Mouse (Mus musculus) spleen, adult 2 months (tissue): ENCODE results near the gene Ptgfrn. TPM values are rescaled to one million over a fixed set of nuclear protein-coding genes. Genes with fewer than 3 reads are reported as not detected.

Experiments
- DNase-seq, 2 experiments: peaks; one replicate each; pipeline versions ENCODE4 v3.0.0 to v3.0.0-alpha.2; 2012 to 2021; ENCODE audit warnings: low spot score in 2 of 2, low read depth in 1 of 2
- H3K27ac ChIP-seq: fragments of 200-500 bp; 2 replicates; pipeline ENCODE4 v1.5.1; 2012; ENCODE audit warnings: low read length, inconsistent platforms; ENCODE audit not compliant: insufficient read depth
- H3K27me3 ChIP-seq: fragments of 200-500 bp; 2 replicates; pipeline ENCODE4 v1.6.1; 2012; ENCODE audit warnings: mild to moderate bottlenecking, moderate library complexity, low read length, inconsistent platforms; ENCODE audit not compliant: control insufficient read depth, insufficient read depth
- H3K36me3 ChIP-seq: fragments of 200-500 bp; 2 replicates; pipeline ENCODE4 v1.6.1; 2012; ENCODE audit warnings: mild to moderate bottlenecking, low read length, inconsistent platforms; ENCODE audit not compliant: control insufficient read depth, insufficient read depth
- H3K4me1 ChIP-seq: fragments of 200-500 bp; 2 replicates; pipeline ENCODE4 v1.6.1; 2011; ENCODE audit warnings: inconsistent platforms; ENCODE audit not compliant: control insufficient read depth, insufficient read depth, insufficient read length
- H3K4me3 ChIP-seq: fragments of 200-500 bp; 2 replicates; pipeline ENCODE4 v1.5.1; 2011; ENCODE audit warnings: mild to moderate bottlenecking, inconsistent platforms; ENCODE audit not compliant: insufficient read depth, insufficient read length; ENCODE audit errors: extremely low read depth
- CTCF ChIP-seq: fragments of 200-500 bp; IDR thresholded peaks from 2 replicates; pipeline ENCODE4 v1.5.1; 2011; ENCODE audit warnings: mild to moderate bottlenecking, inconsistent platforms; ENCODE audit not compliant: insufficient read depth, insufficient read length, insufficient replicate concordance; ENCODE audit errors: extremely low read depth
- POLR2A ChIP-seq: fragments of 200-500 bp; IDR thresholded peaks from 2 replicates; pipeline ENCODE4 v1.6.1; 2011; ENCODE audit warnings: low read depth, low read length, inconsistent platforms
- WGBS: fragments of 180-500 bp; shearing (Covaris S2); methylation state at CpG from one replicate; pipeline ENCODE4 v1.1.7; 2018; 5-methylcytosine and 5-hydroxymethylcytosine counted together
- polyA plus RNA-seq: library from polyadenylated mRNA; depleted of rRNA; stranded (reverse); fragments of >200 nt; gene quantifications from 2 replicates; pipeline ENCODE4 v1.2.3, GENCODE M21; 2012

Ptgfrn gene
- polyA plus RNA-seq, 1 experiment: 3.6 TPM

DNA sequence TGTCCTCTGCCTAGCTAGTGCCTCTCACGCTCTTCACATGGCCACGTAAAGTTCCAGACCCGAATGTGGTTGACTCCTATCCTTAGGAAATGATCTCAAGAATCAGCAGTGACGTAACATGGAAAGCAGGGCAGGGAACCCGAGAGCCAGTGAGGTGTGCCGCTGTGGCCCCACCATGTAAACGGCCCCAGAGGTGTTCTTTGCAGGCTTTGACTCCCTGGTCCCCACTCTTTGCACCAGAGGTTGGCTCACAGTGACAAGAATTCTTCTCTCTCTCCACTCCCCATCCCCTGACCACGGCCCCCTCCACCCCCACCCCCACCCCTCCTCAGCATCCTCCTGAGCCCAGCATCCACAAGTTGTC is 7.3 kb upstream of the Ptgfrn start:
- Histone ChIP-seq H3K27ac (no peak overlapping the region), H3K27me3 (no peaks in the 10 kb centered on the region), H3K4me1 (no peaks in the 10 kb centered on the region), H3K36me3 (no peaks in the 10 kb centered on the region), H3K4me3 (no peak overlapping the region)
- no peak for TF ChIP-seq CTCF
- TF ChIP-seq POLR2A: no peak
- no peak for DNase-seq
- 93% methylated on average over 8 of the region's 8 CpGs for WGBS

DNA sequence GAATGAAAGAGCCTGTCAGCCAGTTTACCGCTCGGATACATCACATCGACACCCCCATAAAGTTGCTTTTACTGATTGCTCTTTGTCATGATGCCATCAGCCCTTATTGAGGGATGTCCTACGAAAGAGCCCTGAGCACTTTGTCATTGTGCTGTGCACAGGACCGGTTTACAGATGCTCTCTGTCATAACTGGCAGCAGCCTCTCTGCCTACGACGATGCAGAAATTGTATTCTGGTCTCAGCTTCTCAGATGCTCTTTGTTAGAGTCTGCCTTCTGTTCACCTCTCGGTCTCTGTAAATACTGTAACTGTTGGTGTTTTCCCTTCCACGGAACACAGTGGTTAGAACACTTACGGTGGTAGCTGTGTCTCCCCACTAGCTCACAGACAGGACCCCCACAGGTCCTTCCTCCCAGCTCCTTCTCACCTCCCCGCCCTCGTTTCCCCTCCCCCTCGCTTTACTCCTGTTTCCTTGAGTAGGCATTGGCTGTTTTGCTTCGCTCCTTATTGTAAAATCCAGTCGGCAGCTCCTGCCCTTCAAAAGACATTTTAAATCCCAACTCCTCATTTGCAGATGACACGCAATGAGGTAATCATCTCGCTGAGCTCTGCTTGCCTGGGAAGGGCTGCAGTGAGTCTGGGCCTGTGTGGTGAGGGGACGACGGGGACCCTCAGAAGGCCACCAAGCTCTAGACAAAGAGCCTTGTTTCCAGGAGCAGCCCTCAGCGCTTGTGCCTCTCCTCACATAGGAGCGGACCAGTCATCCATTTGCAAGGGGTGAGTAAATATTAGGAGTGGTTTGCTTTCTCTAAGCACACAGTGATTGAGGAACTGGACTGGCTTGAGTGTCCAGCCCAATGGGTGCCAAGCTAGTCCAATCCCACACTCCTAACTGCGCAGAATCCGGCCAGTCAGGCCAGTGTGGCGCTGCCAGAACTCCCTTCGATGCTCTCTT is 6.6 kb upstream of the Ptgfrn start:
- no peak overlapping the region for H3K27ac ChIP-seq
- no peak for DNase-seq
- TF ChIP-seq CTCF (no peak), POLR2A (no peak)
- no peaks in the 10 kb centered on the region for H3K27me3 ChIP-seq
- WGBS: 62% methylated on average over 25 of the region's 25 CpGs
- no peak overlapping the region for H3K4me3 ChIP-seq
- H3K4me1 ChIP-seq: no peaks in the 10 kb centered on the region
- no peaks in the 10 kb centered on the region for H3K36me3 ChIP-seq

DNA sequence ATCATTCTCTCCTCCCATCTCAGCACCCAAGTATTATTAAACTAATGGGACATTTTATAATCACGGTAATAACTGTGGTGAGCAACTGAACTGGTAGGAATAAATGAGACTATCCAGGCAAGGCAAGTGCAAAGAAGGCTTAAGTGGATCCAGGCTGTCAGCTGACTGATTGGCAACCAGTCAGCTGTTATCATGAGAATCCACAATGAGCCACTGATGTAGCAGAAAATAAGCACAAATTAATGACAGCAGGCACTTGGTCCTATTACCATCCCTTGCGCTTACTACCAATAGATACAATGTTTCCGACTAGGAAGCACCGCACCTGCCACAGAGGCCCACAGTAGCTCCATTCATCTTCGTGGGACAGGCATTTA is 2.4 kb upstream of the Ptgfrn start:
- no peak overlapping the region for H3K4me3 ChIP-seq
- 85% methylated on average over 5 of the region's 5 CpGs for WGBS
- peaks cover 10% of the 10 kb centered on the region for H3K27me3 ChIP-seq
- no peak overlapping the region for H3K27ac ChIP-seq
- peaks cover 6% of the 10 kb centered on the region for H3K4me1 ChIP-seq
- TF ChIP-seq CTCF: no peak
- TF ChIP-seq POLR2A: no peak
- DNase-seq: no peak
- H3K36me3 ChIP-seq: no peaks in the 10 kb centered on the region

DNA sequence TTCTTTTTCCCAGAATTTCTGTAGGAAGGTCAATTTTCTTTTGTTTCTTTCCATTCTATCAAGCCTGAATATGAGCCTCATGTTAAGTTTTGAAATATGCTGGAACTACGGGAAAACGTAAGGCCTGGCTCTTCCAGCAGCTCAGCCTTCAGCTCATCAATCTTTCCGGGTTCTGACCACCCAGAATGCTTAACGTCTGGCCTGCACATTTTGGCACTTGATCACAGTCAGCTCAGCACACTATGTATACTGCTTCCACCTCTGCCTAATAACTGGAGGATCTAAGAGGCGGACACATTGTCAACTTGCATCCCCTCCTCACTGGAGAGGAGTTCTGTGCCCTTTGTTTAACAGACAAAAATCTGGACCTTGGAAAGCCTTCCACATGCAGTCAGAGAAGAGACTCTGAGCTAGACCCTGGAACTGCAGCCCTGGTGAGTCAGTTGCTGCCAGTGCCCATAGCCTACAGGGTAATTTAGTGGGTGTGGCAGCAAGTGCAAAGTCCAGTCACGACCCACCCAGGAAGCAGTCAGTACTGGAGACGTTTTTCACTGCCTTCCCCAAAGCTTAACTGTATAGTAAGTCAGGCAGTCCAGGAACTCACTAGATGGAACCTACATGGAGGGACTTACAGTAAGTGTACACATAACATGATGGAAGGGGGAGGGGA is 1.9 kb upstream of the Ptgfrn start:
- Histone ChIP-seq H3K36me3 (no peaks in the 10 kb centered on the region), H3K27ac (no peak overlapping the region), H3K4me1 (peaks cover 6% of the 10 kb centered on the region), H3K4me3 (no peak overlapping the region), H3K27me3 (peaks cover 10% of the 10 kb centered on the region)
- 67% methylated on average over 7 of the region's 7 CpGs for WGBS
- TF ChIP-seq CTCF: no peak
- TF ChIP-seq POLR2A: no peak
- DNase-seq: no peak

DNA sequence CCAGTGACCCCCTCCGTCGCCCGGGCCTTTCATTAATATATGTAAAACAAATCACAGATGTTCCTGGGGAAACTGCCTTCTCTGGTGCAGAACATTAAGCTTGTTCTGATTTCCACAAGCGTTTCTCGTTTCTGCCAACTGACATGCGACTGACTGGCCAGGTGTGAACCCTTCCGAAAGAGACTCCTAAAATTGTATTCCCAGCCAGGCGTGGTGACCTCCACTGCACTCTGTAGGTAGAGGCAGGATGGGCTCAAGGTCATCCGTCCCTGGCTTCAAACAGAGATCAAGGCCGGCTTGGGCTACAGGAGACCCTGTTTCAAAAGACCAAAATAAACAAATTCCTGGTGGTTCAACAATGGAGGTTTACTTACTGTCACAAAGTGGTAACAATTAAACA is 1.2 kb upstream of the Ptgfrn start:
- Histone ChIP-seq H3K27me3 (peaks cover 10% of the 10 kb centered on the region), H3K4me1 (peaks cover 6% of the 10 kb centered on the region), H3K4me3 (no peak overlapping the region), H3K36me3 (no peaks in the 10 kb centered on the region), H3K27ac (no peak overlapping the region)
- 84% methylated on average over 10 of the region's 10 CpGs for WGBS
- TF ChIP-seq CTCF: no peak
- TF ChIP-seq POLR2A: no peak
- no peak for DNase-seq

DNA sequence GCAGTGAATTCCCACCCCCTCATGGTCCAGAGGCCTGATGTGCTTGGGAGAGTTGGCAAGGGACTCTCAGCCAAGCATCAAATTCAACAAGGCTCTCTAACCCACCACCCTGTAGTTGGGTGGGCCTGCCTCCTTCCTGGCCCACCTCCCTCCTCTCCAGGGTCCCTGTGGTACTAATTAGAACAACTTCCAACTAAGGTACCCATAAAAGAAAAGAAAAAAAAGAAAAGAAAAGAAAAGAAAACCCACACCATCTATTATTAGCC is 693 bp upstream of the Ptgfrn start:
- Histone ChIP-seq H3K36me3 (no peaks in the 10 kb centered on the region), H3K4me3 (no peak overlapping the region), H3K4me1 (peaks cover 6% of the 10 kb centered on the region), H3K27me3 (peaks cover 10% of the 10 kb centered on the region), H3K27ac (no peak overlapping the region)
- DNase-seq: no peak
- TF ChIP-seq CTCF (no peak), POLR2A (no peak)

DNA sequence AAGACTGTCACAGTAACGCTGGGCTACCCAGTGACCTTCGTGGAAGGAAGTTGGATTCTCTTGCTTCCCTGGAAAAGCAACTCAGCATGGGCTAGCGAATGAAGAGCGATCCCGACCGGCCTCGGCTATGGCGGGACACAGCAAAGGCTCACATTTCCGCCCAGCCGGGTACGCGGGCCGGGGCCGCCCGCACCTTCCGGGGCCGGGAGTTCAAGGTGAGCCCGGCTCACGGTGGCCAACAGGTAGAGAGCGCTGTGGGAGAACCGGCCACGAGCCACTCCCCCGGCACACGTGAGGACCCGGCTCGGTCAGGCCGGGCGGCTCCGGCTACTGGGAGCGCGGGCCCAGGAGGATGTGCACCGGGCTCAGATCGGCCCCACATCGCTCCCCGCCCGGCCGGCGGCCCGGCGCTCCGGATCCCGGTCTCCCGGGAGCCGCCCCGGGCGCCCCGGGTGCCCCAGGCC is 488 bp downstream of the Ptgfrn start:
- Histone ChIP-seq H3K27me3 (peaks cover 10% of the 10 kb centered on the region), H3K4me3 (peak overlapping the region; percentile 58; the same call in 1 of the 2 replicates), H3K36me3 (no peaks in the 10 kb centered on the region), H3K4me1 (peaks cover 6% of the 10 kb centered on the region), H3K27ac (no peak overlapping the region)
- WGBS: 2% methylated on average over 47 of the region's 47 CpGs
- TF ChIP-seq POLR2A: no peak
- no peak for TF ChIP-seq CTCF
- DNase-seq: peak in 1 of 2 experiments; percentile 5
